Mouse (Mus musculus) E14TG2a.4 (cell line): ENCODE results near the gene Pcdh8.

Experiments used
- CTCF ChIP-seq: conservative IDR thresholded peaks from 2 replicates; pipeline ENCODE4 v1.5.1; 2014; ENCODE audit warnings: low read length
- NANOG ChIP-seq: IDR thresholded peaks from 2 replicates; pipeline ENCODE4 v1.6.1; 2014; ENCODE audit warnings: borderline replicate concordance, low read length, mixed read lengths
- POU5F1 ChIP-seq: IDR thresholded peaks from 2 replicates; pipeline ENCODE4 v1.6.1; 2014; ENCODE audit warnings: low read length, borderline replicate concordance

DNA sequence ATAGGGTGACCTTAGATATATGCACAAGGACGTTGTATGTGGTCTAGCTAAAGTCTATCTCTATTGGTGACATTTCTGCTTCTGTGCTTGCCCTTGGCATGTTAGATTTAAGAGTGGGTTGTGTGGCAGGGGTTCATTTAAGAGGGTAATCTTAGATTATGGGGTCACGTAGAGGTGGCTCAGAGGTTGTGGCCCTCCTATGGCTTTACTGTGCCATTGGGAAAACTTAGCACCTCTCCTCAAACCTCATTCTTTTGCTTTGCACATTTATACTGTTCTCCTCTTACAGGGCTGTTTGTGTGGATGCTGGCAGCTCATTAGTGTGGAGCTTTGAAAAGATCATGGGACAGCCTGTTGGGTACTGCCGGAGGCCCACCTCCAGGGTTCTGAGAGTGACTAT is 30.6 kb downstream of the Pcdh8 start:
- TF ChIP-seq CTCF: no peak
- TF ChIP-seq POU5F1: no peak
- no peak for TF ChIP-seq NANOG
